Mouse (Mus musculus): Measurements from ENCODE around the gene Sema4d.
"Not testable (repeated sequence)": the region's sequence is repeated elsewhere in the genome, so short reads cannot be mapped to it uniquely, and the experiment has no call there.

Gene Sema4d

DNA sequence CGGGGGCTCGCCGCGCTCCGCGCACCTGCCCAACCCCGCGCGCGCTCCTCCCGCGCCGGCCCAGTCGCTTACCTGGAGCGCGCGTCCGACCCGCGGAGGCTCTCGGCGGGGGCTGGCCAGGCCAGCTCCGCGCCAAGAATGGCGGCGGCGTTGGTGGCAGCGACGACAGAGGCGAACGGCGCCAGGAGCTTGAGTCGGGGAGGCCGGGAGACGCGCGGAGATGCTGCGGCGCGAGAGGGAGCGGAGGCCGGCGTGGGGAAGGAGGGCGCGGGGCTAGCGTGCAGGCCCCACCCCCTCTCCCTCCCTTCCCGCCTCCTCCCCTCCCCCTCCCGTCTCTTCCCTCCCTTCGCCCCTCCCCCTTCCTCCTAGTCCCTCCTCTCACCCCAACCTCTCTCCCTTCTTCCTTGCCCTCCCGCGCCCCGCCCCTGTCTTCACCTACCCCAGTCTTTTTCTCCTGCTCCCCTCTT, at the start of gene Sema4d:
Sema4d (minus strand) TSS at position 323 of the 467 bp plus-strand sequence.
- peak; percentile 69 for DNase-seq (ENCODE audit: extremely low spot score, low spot score)

DNA sequence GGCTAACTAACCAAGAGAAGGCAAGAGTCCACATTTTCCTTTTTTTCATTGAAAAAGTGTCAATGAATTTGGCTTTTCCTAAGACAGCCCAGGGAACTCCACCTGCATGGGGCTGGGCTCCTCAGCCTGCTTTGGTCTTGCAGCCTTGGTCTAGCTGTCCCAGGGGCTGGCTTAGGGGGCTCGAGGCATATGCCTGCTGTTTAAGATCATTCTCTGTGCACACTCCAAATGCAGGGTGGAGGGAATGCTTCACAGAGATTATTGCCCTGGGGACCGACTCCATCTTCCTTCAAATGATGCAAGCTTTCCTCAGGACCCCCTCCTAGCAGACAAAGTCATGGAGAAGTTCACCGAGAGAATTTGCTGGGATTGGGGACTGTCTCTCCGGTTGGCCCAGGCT, 49.8 kb upstream of the Sema4d start:
- no peak for DNase-seq (ENCODE audit: extremely low spot score, low spot score)

DNA sequence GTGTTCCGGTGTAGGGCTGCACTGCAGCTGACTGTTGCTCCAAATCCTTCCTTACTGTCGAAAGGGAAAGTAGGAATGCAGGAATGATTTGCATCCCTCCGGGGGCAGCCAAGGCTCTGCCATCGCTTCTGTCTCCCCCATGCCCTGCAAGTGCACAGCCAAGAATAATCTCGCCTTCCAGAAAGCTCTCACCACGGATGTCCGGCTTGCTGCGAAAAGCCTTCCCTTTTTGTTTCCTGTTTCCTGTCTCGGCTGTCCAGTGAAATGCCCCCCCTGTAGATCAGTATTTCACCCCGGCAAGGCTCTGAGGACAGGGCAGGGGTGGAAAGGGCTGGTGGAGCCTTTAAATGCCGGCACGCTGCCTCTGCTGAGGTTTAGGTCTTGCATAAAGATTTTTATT, 49.2 kb upstream of the Sema4d start:
- DNase-seq (ENCODE audit: extremely low spot score, low spot score), result no peak

GRCm38 (mm10) chr13:51842191-51842590, 48.6 kb upstream of the Sema4d start:
- DNase-seq (ENCODE audit: extremely low spot score, low spot score), result peak; percentile 49

DNA sequence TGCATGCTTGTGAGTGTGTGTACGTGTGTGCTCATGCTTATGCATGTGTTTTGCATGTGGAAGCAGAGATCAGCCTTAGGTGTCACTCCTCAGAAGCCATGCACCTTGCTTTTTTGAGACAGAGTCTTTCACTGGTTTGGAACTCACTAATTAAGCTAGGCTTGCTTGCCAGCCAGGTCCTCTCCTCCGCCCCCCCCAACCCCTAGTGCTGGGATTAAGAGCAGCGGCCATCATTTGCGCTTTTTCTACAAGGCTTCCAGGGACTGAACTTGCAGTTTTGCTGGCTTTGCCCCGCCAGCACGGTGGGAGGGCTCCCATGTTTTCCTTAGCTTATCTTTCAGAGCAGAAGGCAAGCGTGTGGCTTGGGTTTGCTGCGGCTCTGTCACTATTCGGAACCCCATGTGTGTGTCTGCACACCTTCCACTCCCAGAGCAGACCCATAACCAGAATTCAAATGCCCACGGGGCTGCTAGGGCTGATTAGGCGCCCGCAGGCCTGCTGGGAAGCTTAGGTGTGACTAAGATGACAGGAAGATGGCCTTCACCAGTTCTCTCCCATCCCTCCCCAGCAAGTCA, 48.1 kb upstream of the Sema4d start:
- peak; percentile 44 for DNase-seq (ENCODE audit: extremely low spot score, low spot score)

- no peak for DNase-seq (ENCODE audit: extremely low spot score, low spot score)
Measured at GRCm38 (mm10) chr13:51840702-51841101, 47.2 kb upstream of the Sema4d start.

DNA sequence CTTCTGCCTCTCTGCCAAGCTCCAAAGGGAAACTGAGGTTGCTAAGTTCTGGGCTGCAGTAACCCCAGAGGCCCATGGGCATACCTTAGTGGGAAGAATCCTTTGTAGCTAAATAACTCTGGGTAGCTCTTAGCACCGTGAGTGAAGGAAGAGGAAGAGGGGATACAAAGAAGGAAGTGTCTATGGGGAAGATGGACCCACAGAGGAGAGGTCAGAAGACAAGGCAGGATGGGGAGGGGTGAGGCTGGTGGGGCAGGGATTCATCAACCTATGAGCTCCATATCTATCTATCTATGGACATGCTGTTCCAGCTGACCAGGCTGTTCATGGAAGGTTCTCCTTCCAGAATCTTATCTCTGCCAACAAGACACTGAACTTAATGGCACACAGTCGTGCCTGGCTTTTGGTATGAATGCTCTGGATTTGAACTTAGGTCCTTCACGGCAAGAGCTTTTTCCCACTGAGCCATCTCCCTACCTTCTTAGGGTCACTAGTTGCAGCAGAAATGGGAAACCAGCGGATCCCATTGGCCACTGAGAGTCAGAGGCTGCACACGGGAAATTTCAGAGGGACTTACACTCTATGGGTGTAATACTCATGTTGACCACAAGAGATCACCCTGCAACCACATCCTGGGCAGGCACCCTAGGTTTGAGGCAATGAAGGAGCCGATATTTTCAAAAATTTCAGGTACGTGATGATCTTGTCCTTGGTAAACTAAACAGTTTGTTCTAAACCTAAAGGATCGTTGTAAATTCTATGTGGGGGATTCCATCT, 45.9 kb upstream of the Sema4d start:
- DNase-seq (ENCODE audit: extremely low spot score, low spot score), result peak; percentile 49

DNA sequence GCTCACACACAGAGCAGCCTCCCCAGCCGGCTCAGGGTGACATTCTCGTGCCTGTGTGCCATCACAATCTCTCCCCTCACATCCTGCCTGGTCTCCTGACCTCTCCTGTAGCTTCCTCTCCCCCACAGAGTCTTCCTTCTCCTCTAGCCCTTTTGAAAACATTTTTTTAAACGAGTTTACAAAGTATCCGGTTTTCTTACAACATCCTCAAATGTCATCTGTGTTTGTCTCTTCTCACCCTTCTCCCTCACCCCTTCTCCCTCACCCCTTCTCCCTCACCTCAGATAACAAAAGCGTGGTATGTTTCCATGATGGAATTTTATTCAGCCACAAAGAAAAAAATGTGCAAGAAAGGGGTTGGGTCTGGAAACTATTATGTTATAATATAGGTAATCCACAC, 43.9 kb upstream of the Sema4d start:
- DNase-seq (ENCODE audit: extremely low spot score, low spot score), result no peak

GRCm38 (mm10) chr13:51835208-51835607, 41.7 kb upstream of the Sema4d start:
- DNase-seq (ENCODE audit: extremely low spot score, low spot score), result not testable (repeated sequence)

DNA sequence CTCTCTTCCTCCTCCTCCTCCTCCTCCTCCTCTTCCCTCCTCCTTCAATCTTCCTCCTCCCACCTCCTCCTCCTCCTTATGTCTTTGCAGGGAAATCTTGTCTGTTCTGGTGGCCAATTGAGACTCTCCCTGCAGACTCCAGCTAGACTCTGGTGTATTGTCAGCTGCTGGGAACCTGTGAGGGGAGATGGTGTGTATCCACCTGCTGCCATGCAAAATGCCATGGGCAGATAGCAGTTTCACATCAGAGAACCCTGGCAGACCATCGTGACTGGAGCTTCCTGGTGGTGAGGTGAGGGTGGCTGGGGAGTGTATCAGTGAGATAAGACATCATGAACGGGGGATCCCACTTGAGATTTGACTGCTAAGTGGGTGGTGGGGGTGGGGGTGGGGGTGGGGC, 41.0 kb upstream of the Sema4d start:
- DNase-seq (ENCODE audit: extremely low spot score, low spot score), result no peak

DNA sequence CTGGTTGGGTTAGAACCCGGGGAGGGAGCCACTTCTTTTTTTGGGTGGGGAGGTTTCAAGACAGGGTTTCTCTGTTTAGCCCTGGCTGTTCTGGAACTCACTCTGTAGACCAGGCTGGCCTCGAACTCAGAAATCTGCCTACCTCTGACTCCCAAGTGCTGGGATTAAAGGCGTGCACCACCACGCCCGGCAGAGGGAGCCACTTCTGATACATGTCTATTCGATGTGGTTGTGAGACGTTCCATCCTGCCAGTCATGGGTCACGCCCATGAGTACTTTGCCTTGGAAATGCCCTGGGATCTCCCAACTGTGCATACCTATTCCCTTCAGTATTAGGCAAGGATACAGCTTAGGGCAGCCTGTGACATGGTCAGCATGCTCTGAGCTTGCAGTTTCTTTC, 40.5 kb upstream of the Sema4d start:
- DNase-seq (ENCODE audit: extremely low spot score, low spot score), result not testable (repeated sequence)

- DNase-seq (ENCODE audit: extremely low spot score, low spot score), result peak; percentile 52
Measured at GRCm38 (mm10) chr13:51833611-51834010, 40.1 kb upstream of the Sema4d start.

DNA sequence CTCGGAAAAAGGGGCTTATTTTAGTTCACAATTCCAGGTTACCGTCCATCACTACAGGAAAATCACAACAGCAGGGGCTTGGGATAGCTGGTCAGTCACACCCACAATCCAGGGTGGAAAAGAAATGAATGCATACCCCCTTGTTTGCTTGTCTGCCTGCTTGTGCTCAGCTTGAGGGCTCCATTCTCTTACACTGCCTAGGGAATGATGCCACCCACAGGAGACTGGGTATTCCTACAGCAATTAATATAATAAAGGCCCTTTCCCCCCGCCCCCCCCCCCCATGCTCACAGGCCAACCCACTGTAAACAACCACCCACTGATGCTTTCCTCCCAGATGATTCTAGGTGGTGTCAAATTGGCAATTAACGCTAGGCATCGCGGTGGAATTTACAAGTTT, 38.9 kb upstream of the Sema4d start:
- DNase-seq (ENCODE audit: extremely low spot score, low spot score), result no peak

DNA sequence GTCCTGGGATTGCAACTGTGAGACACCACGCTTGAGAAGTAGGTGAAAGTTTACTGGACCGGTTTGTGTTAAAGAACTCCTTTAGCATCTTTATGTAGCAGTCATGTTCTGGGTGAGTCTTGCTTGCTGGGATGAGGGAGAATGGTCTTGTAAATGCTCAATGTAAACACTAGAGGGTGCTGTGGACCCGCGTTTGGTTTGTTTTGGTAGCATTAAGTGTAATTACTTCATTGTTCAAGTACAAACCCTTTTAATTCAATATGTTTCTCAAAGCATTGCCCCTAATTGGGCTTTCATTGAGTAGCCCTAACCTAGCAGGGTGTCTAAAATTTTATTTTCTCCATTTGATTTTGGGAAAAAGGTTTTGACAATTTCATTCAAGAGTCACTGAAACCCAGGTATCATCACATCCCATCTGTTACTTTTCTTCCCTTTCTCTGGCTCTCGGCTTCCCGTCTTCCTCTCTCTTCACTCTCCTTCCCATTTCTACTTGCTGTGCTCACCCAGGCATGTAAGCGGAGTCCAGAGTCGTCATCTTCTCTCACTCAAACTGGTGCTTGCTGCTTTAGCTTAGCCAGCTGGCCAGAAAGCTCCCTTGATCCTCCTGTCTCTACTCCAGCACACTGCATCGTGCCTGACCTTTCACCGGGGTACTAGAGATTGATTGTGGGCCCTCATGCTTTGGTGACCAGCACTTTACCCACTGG, 37.4 kb upstream of the Sema4d start:
- DNase-seq (ENCODE audit: extremely low spot score, low spot score), result no peak

- DNase-seq (ENCODE audit: extremely low spot score, low spot score), result no peak
Measured at GRCm38 (mm10) chr13:51823822-51824495, 30.4 kb upstream of the Sema4d start.

DNA sequence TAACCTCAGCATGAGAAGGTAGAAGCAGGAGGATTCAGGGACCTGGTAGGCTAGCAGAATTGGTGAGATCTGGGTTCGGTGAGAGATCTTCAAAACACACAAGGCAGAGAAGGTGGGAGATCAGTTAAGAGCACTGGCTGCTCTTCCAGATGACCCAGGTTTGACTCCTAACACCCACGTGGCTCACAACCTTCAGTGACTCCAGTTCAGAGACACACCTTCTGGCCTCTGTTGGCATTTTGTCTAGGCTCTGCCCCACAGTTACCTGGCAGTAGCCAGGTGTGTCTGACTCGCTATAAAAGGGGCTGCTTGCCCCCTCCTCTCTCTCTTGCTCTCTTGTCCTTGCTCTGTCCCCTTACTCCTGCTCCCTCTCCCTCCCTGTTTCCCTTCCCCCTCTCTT, 28.4 kb upstream of the Sema4d start:
- DNase-seq (ENCODE audit: extremely low spot score, low spot score), result no peak

DNA sequence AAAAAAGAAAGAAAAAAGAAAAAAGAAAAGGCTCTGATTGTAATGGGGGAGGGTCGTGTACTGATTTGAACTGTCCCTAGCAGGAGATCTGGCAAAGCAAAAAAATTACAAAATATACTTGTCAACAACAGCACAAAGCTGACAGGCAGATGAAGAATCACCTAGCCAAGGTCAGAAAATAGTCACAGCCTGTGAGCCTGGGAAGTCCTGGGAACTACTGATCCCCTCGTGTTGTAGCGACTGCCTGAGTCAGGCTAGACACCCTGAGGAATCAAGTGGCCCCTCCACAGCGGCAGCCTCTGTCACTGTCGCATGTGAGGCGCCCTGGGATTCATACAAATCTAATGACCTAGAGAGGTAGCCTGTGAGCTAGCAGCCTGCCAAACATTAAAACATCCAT, 25.8 kb upstream of the Sema4d start:
- no peak for DNase-seq (ENCODE audit: extremely low spot score, low spot score)

GRCm38 (mm10) chr13:51818944-51819326, 25.4 kb upstream of the Sema4d start:
- DNase-seq (ENCODE audit: extremely low spot score, low spot score), result no peak

GRCm38 (mm10) chr13:51818170-51818943, 24.8 kb upstream of the Sema4d start:
- DNase-seq (ENCODE audit: extremely low spot score, low spot score), result no peak

DNA sequence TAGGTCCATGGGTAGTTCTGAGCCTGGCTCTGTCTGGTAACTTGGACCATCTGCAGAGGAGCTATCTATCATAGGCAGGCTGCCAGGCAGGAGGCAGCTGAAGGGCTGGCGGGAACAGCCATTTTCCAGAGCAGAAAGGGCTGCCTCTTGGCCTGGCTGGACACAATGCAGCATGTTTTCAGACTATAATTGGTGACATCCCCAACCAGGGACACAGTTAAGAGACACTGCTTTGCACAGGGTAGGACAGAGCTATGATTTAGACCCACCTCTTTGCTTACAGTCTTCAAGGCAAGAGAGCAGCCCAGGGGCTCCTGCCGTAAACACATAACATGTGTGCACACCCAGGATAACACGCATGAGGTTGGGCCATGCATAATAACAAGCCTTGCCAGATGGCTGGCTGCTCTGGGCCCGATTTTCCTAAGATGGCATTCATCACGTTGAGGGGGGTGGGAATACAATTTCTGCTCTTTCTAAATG, 23.1 kb upstream of the Sema4d start:
- DNase-seq (ENCODE audit: extremely low spot score, low spot score), result no peak
